Mouse (Mus musculus): ENCODE results near the gene Gmppb. TPM values are rescaled to one million over a fixed set of nuclear protein-coding genes. Genes with fewer than 3 reads are reported as not detected.

Gmppb gene
- polyA plus RNA-seq, 2 experiments, result 12.9 to 15.5 TPM

- Histone ChIP-seq H3K9me3 (ENCODE audit: control insufficient read depth, low read length) (no peaks in the 10 kb centered on the region), H3K27ac (peak overlapping the region; percentile 100), H3K36me3 (replicated peaks; ENCODE audit: control insufficient read depth, insufficient read depth, low read depth) (peaks cover 42% of the 10 kb centered on the region), H3K27me3 (ENCODE audit: control insufficient read depth, insufficient read depth, low read length) (no peaks in the 10 kb centered on the region), H3K4me3 (ENCODE audit: insufficient read depth in 1 of 2, low read depth in 2 of 2, low read length in 2 of 2) (peak overlapping the region; percentile 6 to 36), H3K9ac (replicated peaks) (peak overlapping the region; percentile 65), H3K4me2 (ENCODE audit: low read depth) (peak overlapping the region; percentile 96), H3K4me1 (replicated peaks; ENCODE audit: control insufficient read depth in 2 of 2, insufficient read depth in 2 of 2, low read length in 1 of 2) (peaks cover 52 to 76% of the 10 kb centered on the region in 2 experiments)
- TF ChIP-seq CTCF (IDR thresholded peaks at IDR 0.05; ENCODE audit: low read depth) (0 out of 2 replicates have a peak, but pooled peaks have one; percentile 12), EP300 (IDR thresholded peaks at IDR 0.05; ENCODE audit: low read depth) (no peak)
- WGBS (ENCODE audit: insufficient replicate concordance), result 11% methylated on average over 19 of the region's 19 CpGs
- DNase-seq (ENCODE audit: low read depth in 3 of 3, low spot score in 3 of 3) (no peak), ATAC-seq (ENCODE audit: insufficient read depth) (no peak)
Measured at GRCm38 (mm10) chr9:108082549-108082948, 33.5 kb downstream of the Gmppb start.

DNA sequence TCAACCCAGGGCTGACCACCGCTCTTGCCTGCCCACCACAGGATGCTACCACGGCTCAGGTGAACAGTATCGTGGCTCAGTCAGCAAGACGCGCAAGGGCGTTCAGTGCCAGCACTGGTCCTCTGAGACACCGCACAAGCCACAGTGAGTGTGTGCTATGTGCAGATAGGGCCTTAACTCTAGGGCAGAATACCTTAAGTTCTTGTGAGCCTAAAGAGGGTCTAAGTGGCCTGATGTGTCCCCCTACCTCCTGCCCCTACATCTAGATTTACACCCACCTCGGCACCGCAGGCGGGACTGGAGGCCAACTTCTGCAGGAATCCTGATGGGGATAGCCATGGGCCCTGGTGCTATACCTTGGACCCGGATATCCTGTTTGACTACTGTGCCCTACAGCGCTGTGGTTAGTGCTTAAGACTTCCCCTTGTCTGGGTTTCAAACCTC lies 34.0 kb downstream of the Gmppb start, which contains the start of gene Rnf123:
Rnf123 (minus strand) TSS at position 359 of the 444 bp plus-strand sequence.
- Histone ChIP-seq H3K27ac (peak within 1 kb of the TSS; percentile 100), H3K36me3 (replicated peaks; ENCODE audit: control insufficient read depth, insufficient read depth, low read depth) (peaks cover 47% of the 10 kb centered on the region), H3K9ac (replicated peaks) (peak within 1 kb of the TSS; percentile 65), H3K4me3 (ENCODE audit: insufficient read depth in 1 of 2, low read depth in 2 of 2, low read length in 2 of 2) (peak within 1 kb of the TSS; percentile 6 to 36), H3K27me3 (ENCODE audit: control insufficient read depth, insufficient read depth, low read length) (no peaks in the 10 kb centered on the region), H3K4me1 (replicated peaks; ENCODE audit: control insufficient read depth in 2 of 2, insufficient read depth in 2 of 2, low read length in 1 of 2) (peaks cover 52 to 72% of the 10 kb centered on the region in 2 experiments), H3K9me3 (ENCODE audit: control insufficient read depth, low read length) (no peaks in the 10 kb centered on the region), H3K4me2 (ENCODE audit: low read depth) (peak within 1 kb of the TSS; percentile 96)
- peak; percentile 41; the same call in 1 of the 2 replicates for TF ChIP-seq EP300 (IDR thresholded peaks at IDR 0.05; ENCODE audit: low read depth)
- no peak for TF ChIP-seq CTCF (IDR thresholded peaks at IDR 0.05; ENCODE audit: low read depth)
- WGBS (ENCODE audit: insufficient replicate concordance), result 15% methylated on average over 12 of the region's 12 CpGs
- DNase-seq (ENCODE audit: low read depth in 3 of 3, low spot score in 3 of 3) (no peak), ATAC-seq (ENCODE audit: insufficient read depth) (peak; percentile 13; the same call in 1 of the 2 replicates)

- 35% methylated on average over 6 of the region's 6 CpGs for WGBS (ENCODE audit: insufficient replicate concordance)
- DNase-seq (ENCODE audit: low read depth in 3 of 3, low spot score in 3 of 3), result no peak
- Histone ChIP-seq H3K36me3 (replicated peaks; ENCODE audit: control insufficient read depth, insufficient read depth, low read depth) (peaks cover 52% of the 10 kb centered on the region), H3K27ac (peak overlapping the region; percentile 100), H3K27me3 (ENCODE audit: control insufficient read depth, insufficient read depth, low read length) (no peaks in the 10 kb centered on the region), H3K4me3 (ENCODE audit: insufficient read depth in 1 of 2, low read depth in 2 of 2, low read length in 2 of 2) (peak overlapping the region in 1 of 2 experiments; percentile 36; a peak in 2 of 4 replicates), H3K9me3 (ENCODE audit: control insufficient read depth, low read length) (no peaks in the 10 kb centered on the region), H3K4me2 (ENCODE audit: low read depth) (peak overlapping the region; percentile 96), H3K9ac (replicated peaks) (peak overlapping the region; percentile 65), H3K4me1 (replicated peaks; ENCODE audit: control insufficient read depth in 2 of 2, insufficient read depth in 2 of 2, low read length in 1 of 2) (peaks cover 52 to 68% of the 10 kb centered on the region in 2 experiments)
- TF ChIP-seq EP300 (IDR thresholded peaks at IDR 0.05; ENCODE audit: low read depth), result no peak
- no peak for TF ChIP-seq CTCF (IDR thresholded peaks at IDR 0.05; ENCODE audit: low read depth)
- ATAC-seq (ENCODE audit: insufficient read depth), result no peak
Measured at GRCm38 (mm10) chr9:108083561-108083960, 34.5 kb downstream of the Gmppb start.

GRCm38 (mm10) chr9:108085261-108085660 lies 36.2 kb downstream of the Gmppb start:
- Histone ChIP-seq H3K36me3 (replicated peaks; ENCODE audit: control insufficient read depth, insufficient read depth, low read depth) (peaks cover 69% of the 10 kb centered on the region), H3K4me2 (ENCODE audit: low read depth) (peak overlapping the region; percentile 96), H3K4me1 (replicated peaks; ENCODE audit: control insufficient read depth in 2 of 2, insufficient read depth in 2 of 2, low read length in 1 of 2) (peaks cover 52 to 61% of the 10 kb centered on the region in 2 experiments), H3K27ac (peak overlapping the region; percentile 100), H3K27me3 (ENCODE audit: control insufficient read depth, insufficient read depth, low read length) (no peaks in the 10 kb centered on the region), H3K9me3 (ENCODE audit: control insufficient read depth, low read length) (no peaks in the 10 kb centered on the region), H3K4me3 (ENCODE audit: insufficient read depth in 1 of 2, low read depth in 2 of 2, low read length in 2 of 2) (no peak overlapping the region), H3K9ac (replicated peaks) (peak overlapping the region; percentile 65)
- DNase-seq (ENCODE audit: low read depth in 3 of 3, low spot score in 3 of 3) (no peak), ATAC-seq (ENCODE audit: insufficient read depth) (no peak)
- no peak for TF ChIP-seq EP300 (IDR thresholded peaks at IDR 0.05; ENCODE audit: low read depth)
- TF ChIP-seq CTCF (IDR thresholded peaks at IDR 0.05; ENCODE audit: low read depth), result no peak
- 87% methylated on average over 4 of the region's 4 CpGs for WGBS (ENCODE audit: insufficient replicate concordance)

DNA sequence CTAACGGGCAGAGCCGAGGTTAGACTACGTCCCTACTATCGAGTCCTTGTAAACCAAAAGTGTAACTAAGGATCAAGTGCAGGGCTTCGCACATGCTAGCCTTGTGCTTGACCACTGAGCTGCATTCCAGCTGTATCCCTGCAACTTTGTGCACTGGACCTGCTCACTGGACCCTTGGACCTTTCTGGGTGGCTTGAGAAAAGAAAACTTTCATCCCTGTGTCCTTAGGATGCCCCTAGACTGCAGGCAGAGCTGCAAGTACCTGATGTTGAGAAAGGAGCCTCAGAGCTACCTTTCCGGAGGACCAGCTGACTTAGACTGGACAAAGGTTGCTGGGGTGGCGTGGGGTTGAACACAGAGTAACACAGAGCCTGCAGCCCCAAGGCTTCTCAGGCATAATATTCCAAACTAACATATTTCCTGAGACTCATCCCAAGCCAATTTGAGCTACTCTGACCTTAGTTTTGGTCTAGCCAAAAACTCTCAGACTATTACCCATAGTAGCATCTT lies 41.6 kb downstream of the Gmppb start:
- ATAC-seq (ENCODE audit: insufficient read depth) (no peak), DNase-seq (ENCODE audit: low read depth in 3 of 3, low spot score in 3 of 3) (no peak)
- Histone ChIP-seq H3K9ac (replicated peaks) (no peak overlapping the region), H3K36me3 (replicated peaks; ENCODE audit: control insufficient read depth, insufficient read depth, low read depth) (peaks cover 74% of the 10 kb centered on the region), H3K27me3 (ENCODE audit: control insufficient read depth, insufficient read depth, low read length) (no peaks in the 10 kb centered on the region), H3K27ac (no peak overlapping the region), H3K9me3 (ENCODE audit: control insufficient read depth, low read length) (no peaks in the 10 kb centered on the region), H3K4me2 (ENCODE audit: low read depth) (no peak overlapping the region), H3K4me3 (ENCODE audit: insufficient read depth in 1 of 2, low read depth in 2 of 2, low read length in 2 of 2) (no peak overlapping the region), H3K4me1 (replicated peaks; ENCODE audit: control insufficient read depth in 2 of 2, insufficient read depth in 2 of 2, low read length in 1 of 2) (peaks cover 2 to 7% of the 10 kb centered on the region in 2 experiments)
- 96% methylated on average over 7 of the region's 7 CpGs for WGBS (ENCODE audit: insufficient replicate concordance)
- TF ChIP-seq CTCF (IDR thresholded peaks at IDR 0.05; ENCODE audit: low read depth), result no peak
- no peak for TF ChIP-seq EP300 (IDR thresholded peaks at IDR 0.05; ENCODE audit: low read depth)

Measured in liver, embryonic 14.5 days (tissue).